Mouse (Mus musculus) central nervous system, embryonic 18 days (tissue): ENCODE measurements around the gene Gm4340. TPM values are rescaled to one million over a fixed set of nuclear protein-coding genes. Genes with fewer than 3 reads are reported as not detected.

Experiments used
- polyA plus RNA-seq: library from polyadenylated mRNA; depleted of rRNA; stranded (reverse); fragments of >200 nt; gene quantifications from 2 replicates; pipeline ENCODE4 v1.2.3, GENCODE M21; 2012; rRNA removed

Gm4340 gene
- not detected in 2 replicates for polyA plus RNA-seq

DNA sequence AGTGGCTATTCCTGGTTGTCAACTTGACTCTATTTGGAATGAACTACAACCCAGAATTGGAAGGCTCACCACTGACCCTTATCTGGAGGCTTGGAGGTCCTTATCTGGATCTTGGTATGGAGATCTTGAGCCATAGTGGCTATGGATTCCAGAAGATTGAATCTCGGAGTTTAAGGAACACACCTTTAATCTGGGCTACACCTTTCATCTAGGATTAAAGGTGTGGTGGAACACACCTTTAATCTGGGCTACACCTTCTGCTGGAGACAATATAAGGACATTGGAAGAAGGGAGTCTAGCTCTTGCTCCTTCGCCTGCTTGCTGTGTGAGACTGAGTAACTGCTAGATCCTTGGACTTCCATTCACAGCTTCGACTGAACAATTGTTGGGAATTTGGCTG, at the start of gene Gm4340:
Gm4340 (plus strand) TSS at position 301 of the 400 bp plus-strand sequence.

DNA sequence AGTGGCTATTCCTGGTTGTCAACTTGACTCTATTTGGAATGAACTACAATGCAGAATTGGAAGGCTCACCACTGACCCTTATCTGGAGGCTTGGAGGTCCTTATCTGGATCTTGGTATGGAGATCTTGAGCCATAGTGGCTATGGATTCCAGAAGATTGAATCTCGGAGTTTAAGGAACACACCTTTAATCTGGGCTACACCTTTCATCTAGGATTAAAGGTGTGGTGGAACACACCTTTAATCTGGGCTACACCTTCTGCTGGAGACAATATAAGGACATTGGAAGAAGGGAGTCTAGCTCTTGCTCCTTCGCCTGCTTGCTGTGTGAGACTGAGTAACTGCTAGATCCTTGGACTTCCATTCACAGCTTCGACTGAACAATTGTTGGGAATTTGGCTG, 42.6 kb upstream of the Gm4340 start, which contains the start of gene Gm6763:
Gm6763 (plus strand) TSS at position 301 of the 400 bp plus-strand sequence.

DNA sequence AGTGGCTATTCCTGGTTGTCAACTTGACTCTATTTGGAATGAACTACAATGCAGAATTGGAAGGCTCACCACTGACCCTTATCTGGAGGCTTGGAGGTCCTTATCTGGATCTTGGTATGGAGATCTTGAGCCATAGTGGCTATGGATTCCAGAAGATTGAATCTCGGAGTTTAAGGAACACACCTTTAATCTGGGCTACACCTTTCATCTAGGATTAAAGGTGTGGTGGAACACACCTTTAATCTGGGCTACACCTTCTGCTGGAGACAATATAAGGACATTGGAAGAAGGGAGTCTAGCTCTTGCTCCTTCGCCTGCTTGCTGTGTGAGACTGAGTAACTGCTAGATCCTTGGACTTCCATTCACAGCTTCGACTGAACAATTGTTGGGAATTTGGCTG, 34.1 kb upstream of the Gm4340 start, which contains the start of gene Gm8764:
Gm8764 (plus strand) TSS at position 301 of the 400 bp plus-strand sequence.

DNA sequence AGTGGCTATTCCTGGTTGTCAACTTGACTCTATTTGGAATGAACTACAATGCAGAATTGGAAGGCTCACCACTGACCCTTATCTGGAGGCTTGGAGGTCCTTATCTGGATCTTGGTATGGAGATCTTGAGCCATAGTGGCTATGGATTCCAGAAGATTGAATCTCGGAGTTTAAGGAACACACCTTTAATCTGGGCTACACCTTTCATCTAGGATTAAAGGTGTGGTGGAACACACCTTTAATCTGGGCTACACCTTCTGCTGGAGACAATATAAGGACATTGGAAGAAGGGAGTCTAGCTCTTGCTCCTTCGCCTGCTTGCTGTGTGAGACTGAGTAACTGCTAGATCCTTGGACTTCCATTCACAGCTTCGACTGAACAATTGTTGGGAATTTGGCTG, 25.6 kb upstream of the Gm4340 start, which contains the start of gene Gm21304:
Gm21304 (plus strand) TSS at position 301 of the 400 bp plus-strand sequence.

DNA sequence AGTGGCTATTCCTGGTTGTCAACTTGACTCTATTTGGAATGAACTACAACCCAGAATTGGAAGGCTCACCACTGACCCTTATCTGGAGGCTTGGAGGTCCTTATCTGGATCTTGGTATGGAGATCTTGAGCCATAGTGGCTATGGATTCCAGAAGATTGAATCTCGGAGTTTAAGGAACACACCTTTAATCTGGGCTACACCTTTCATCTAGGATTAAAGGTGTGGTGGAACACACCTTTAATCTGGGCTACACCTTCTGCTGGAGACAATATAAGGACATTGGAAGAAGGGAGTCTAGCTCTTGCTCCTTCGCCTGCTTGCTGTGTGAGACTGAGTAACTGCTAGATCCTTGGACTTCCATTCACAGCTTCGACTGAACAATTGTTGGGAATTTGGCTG, 17.1 kb upstream of the Gm4340 start, which contains the start of gene Gm21312:
Gm21312 (plus strand) TSS at position 301 of the 400 bp plus-strand sequence.

DNA sequence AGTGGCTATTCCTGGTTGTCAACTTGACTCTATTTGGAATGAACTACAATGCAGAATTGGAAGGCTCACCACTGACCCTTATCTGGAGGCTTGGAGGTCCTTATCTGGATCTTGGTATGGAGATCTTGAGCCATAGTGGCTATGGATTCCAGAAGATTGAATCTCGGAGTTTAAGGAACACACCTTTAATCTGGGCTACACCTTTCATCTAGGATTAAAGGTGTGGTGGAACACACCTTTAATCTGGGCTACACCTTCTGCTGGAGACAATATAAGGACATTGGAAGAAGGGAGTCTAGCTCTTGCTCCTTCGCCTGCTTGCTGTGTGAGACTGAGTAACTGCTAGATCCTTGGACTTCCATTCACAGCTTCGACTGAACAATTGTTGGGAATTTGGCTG, 8.6 kb upstream of the Gm4340 start, which contains the start of gene Gm20765:
Gm20765 (plus strand) TSS at position 301 of the 400 bp plus-strand sequence.

Other genes starting within 250 kb of the Gm4340 start
- not detected in 2 replicates for gene Gm21293, start 51.1 kb upstream of the Gm4340 start, polyA plus RNA-seq
- not detected in 2 replicates for gene Gm6763, start 42.5 kb upstream of the Gm4340 start, polyA plus RNA-seq
- not detected in 2 replicates for gene Gm8764, start 34.0 kb upstream of the Gm4340 start, polyA plus RNA-seq
- gene Gm21304, start 25.5 kb upstream of the Gm4340 start, polyA plus RNA-seq, result not detected in 2 replicates
- not detected in 2 replicates for gene Gm21312, start 17.0 kb upstream of the Gm4340 start, polyA plus RNA-seq
- not detected in 2 replicates for gene Gm20765, start 8.5 kb upstream of the Gm4340 start, polyA plus RNA-seq